Mouse (Mus musculus) neural tube, embryonic 12.5 days (tissue): Measurements from ENCODE around the gene Arfgef2. TPM values are rescaled to one million over a fixed set of nuclear protein-coding genes. Genes with fewer than 3 reads are reported as not detected.

Source experiments
- ATAC-seq: fragments of 200-750 bp; cut with Nextera tagmentation; 2 replicates; pipeline ENCODE4 v1.8.0; 2017; ENCODE audit warnings: low read depth, mild to moderate bottlenecking, moderate TSS enrichment, moderate library complexity; ENCODE audit not compliant: low FRiP score
- H3K27ac ChIP-seq: fragments of 300-500 bp; sonication (generic); 2 replicates; pipeline ENCODE4 v1.5.1; 2016
- H3K27me3 ChIP-seq: fragments of 300-500 bp; sonication (generic); replicated peaks from 2 replicates; pipeline ENCODE4 v1.6.1; 2016; ENCODE audit warnings: mild to moderate bottlenecking
- H3K36me3 ChIP-seq: fragments of 300-500 bp; sonication (generic); 2 replicates; pipeline ENCODE4 v1.6.1; 2016; ENCODE audit warnings: mild to moderate bottlenecking
- H3K4me1 ChIP-seq: fragments of 300-500 bp; sonication (generic); 2 replicates; pipeline ENCODE4 v1.6.1; 2016
- H3K4me2 ChIP-seq: fragments of 300-500 bp; sonication (generic); replicated peaks from 2 replicates; pipeline ENCODE4 v1.6.1; 2016; ENCODE audit warnings: mild to moderate bottlenecking
- H3K4me3 ChIP-seq: fragments of 300-500 bp; sonication (generic); 2 replicates; pipeline ENCODE4 v1.5.1; 2016
- H3K9ac ChIP-seq: fragments of 300-500 bp; sonication (generic); 2 replicates; pipeline ENCODE4 v1.6.1; 2016; ENCODE audit warnings: mild to moderate bottlenecking
- H3K9me3 ChIP-seq: fragments of 300-500 bp; sonication (generic); 2 replicates; pipeline ENCODE4 v1.6.1; 2016; ENCODE audit warnings: mild to moderate bottlenecking
- whole genome bisulfite sequencing: fragments of 180-500 bp; shearing (Covaris S2); methylation state at CpG from one replicate; pipeline ENCODE4 v1.1.7; 2016; 5-methylcytosine and 5-hydroxymethylcytosine counted together
- polyA plus RNA-seq: library from polyadenylated mRNA; unstranded; fragments of >200 nt; fragmentation: Nextera tagmentation; extraction: Ambion mirVana; gene quantifications from 2 replicates; pipeline ENCODE4 v1.2.1, GENCODE M21; 2016

Arfgef2 gene
- polyA plus RNA-seq, 1 experiment from 2014 or later = 5.7 TPM

GRCm38 (mm10) chr2:166936166-166936565 is 130.8 kb downstream of the Arfgef2 start:
- Histone ChIP-seq H3K9ac (no peak overlapping the region), H3K36me3 (peaks cover 78% of the 10 kb centered on the region), H3K4me2 (no peak overlapping the region), H3K27ac (no peak overlapping the region), H3K4me3 (no peak overlapping the region), H3K27me3 (no peaks in the 10 kb centered on the region), H3K4me1 (no peaks in the 10 kb centered on the region), H3K9me3 (no peaks in the 10 kb centered on the region)
- 91% methylated on average over 2 of the region's 2 CpGs for WGBS
- no peak for ATAC-seq

- no peak overlapping the region for H3K27ac ChIP-seq
- no peak overlapping the region for H3K4me3 ChIP-seq
- no peaks in the 10 kb centered on the region for H3K9me3 ChIP-seq
- WGBS = 94% methylated on average over 2 of the region's 2 CpGs
- H3K9ac ChIP-seq = no peak overlapping the region
- no peak overlapping the region for H3K4me2 ChIP-seq
- H3K36me3 ChIP-seq = peaks cover 81% of the 10 kb centered on the region
- no peaks in the 10 kb centered on the region for H3K4me1 ChIP-seq
- H3K27me3 ChIP-seq = no peaks in the 10 kb centered on the region
- ATAC-seq = no peak
Measured at GRCm38 (mm10) chr2:166943146-166943545, 137.8 kb downstream of the Arfgef2 start.

- Histone ChIP-seq H3K4me1 (no peaks in the 10 kb centered on the region), H3K36me3 (peaks cover 86% of the 10 kb centered on the region), H3K4me3 (no peak overlapping the region), H3K27me3 (no peaks in the 10 kb centered on the region), H3K27ac (no peak overlapping the region), H3K9ac (no peak overlapping the region), H3K9me3 (no peaks in the 10 kb centered on the region), H3K4me2 (no peak overlapping the region)
- no peak for ATAC-seq
- WGBS = 89% methylated on average over 1 of the region's 1 CpGs
Measured at GRCm38 (mm10) chr2:166944346-166944745, 139.0 kb downstream of the Arfgef2 start.

GRCm38 (mm10) chr2:166945456-166945855 is 140.1 kb downstream of the Arfgef2 start:
- no peaks in the 10 kb centered on the region for H3K9me3 ChIP-seq
- H3K27ac ChIP-seq = no peak overlapping the region
- 55% methylated on average over 4 of the region's 4 CpGs for WGBS
- ATAC-seq = no peak
- no peak overlapping the region for H3K4me3 ChIP-seq
- H3K36me3 ChIP-seq = peaks cover 91% of the 10 kb centered on the region
- no peaks in the 10 kb centered on the region for H3K4me1 ChIP-seq
- H3K27me3 ChIP-seq = no peaks in the 10 kb centered on the region
- H3K9ac ChIP-seq = no peak overlapping the region
- no peak overlapping the region for H3K4me2 ChIP-seq

Other genes with a start within 250 kb of the Arfgef2 start
- gene Prex1, start 91.8 kb upstream of the Arfgef2 start, polyA plus RNA-seq = 45.3 and 47.8 TPM in 2 replicates
- gene Trp53rkb, start 13.1 kb upstream of the Arfgef2 start, polyA plus RNA-seq = 12.0 and 13.2 TPM in 2 replicates
- gene Cse1l, start 100.5 kb downstream of the Arfgef2 start, polyA plus RNA-seq = 128 and 134 TPM in 2 replicates
- 118 TPM in 2 replicates for gene Stau1, start 190.7 kb downstream of the Arfgef2 start, polyA plus RNA-seq
- 43.8 and 44.5 TPM in 2 replicates for gene Ddx27, start 209.6 kb downstream of the Arfgef2 start, polyA plus RNA-seq